Mouse (Mus musculus): Measurements from ENCODE around the gene Hist1h4a. TPM values are rescaled to one million over a fixed set of nuclear protein-coding genes. Genes with fewer than 3 reads are reported as not detected.

Hist1h4a gene
- polyA plus RNA-seq, 1 experiment from 2014 or later, result not detected

DNA sequence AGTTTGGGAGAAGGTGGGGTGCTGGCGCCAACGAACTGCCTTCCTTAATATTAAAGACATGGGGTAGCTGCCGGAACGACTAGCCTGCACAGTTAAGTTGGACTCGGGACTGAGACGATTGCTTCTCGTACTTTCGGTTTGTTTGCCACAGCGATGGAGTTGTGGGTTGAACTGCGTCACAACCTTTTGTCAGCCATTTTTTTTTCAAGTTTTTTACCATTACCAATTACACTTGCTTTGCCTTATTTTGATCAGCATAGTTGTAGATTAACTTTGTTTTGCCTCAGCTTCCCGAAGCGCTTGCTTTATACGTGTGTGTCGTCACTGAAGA lies 21.1 kb downstream of the Hist1h4a start:
- peak overlapping the region; percentile 81 for H3K4me2 ChIP-seq
- H3K4me1 ChIP-seq (replicated peaks), result peaks cover 39% of the 10 kb centered on the region
- H3K27ac ChIP-seq (replicated peaks), result peak overlapping the region; percentile 100
- under 1% methylated on average over 14 of the region's 14 CpGs for WGBS (ENCODE audit: insufficient replicate concordance)
- H3K27me3 ChIP-seq, result no peaks in the 10 kb centered on the region
- no peak for ATAC-seq (ENCODE audit: insufficient read depth)
- no peaks in the 10 kb centered on the region for H3K9me3 ChIP-seq (replicated peaks)
- peak overlapping the region; percentile 87 for H3K9ac ChIP-seq
- H3K36me3 ChIP-seq (replicated peaks), result no peaks in the 10 kb centered on the region
- peak overlapping the region; percentile 60 for H3K4me3 ChIP-seq (replicated peaks)

DNA sequence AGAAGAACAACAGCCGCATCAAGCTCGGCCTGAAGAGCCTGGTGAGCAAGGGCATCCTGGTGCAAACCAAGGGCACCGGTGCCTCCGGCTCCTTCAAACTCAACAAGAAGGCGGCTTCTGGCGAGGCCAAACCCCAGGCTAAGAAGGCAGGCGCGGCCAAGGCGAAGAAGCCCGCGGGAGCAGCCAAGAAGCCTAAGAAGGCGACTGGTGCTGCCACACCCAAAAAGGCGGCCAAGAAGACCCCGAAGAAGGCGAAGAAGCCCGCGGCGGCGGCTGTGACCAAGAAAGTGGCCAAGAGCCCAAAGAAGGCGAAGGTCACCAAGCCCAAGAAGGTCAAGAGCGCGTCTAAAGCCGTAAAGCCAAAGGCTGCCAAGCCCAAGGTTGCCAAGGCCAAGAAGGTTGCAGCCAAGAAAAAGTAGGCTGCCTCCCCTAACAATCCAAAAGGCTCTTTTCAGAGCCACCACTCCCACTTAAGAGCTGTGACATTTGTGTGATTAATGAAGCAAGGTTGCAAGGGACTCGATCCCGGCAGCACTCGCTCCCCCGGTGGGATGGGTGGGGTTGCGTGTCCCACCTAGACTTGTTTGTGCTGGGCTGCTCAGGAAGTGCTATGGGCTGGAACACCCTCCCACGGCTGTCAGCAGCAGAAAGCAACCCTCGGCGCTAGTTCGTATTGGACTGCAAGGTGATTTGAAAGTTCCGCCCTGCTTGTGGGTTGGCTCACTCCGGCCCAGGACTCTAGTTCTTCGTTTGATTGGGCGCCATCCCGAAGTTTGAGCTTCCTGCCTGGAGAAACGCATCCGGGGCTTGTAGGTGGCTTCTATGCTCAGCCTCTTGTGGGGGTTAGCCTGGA lies 21.7 kb downstream of the Hist1h4a start:
- peak; percentile 81 for ATAC-seq (ENCODE audit: insufficient read depth)

DNA sequence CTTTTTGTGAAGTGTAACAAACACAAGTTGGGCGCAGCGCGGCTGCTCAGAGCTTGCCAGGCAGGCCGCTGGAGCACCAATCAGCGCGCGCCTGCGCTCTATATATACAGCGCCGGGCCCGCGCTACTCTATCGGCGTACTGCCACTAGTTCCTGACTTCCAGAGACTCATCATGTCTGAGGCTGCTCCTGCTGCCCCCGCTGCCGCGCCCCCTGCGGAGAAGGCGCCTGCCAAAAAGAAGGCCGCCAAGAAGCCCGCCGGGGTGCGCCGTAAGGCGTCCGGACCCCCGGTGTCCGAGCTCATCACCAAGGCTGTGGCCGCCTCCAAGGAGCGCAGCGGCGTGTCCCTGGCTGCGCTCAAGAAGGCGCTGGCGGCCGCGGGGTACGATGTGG lies 22.4 kb downstream of the Hist1h4a start, which contains the start of gene Hist1h1c:
Gene Hist1h1c, plus strand, starts transcription at position 132 of the 392 bp plus-strand sequence.
- Histone ChIP-seq H3K9ac (peak within 1 kb of the TSS; percentile 87), H3K4me3 (replicated peaks) (peak within 1 kb of the TSS; percentile 60), H3K4me2 (peak within 1 kb of the TSS; percentile 81), H3K27me3 (no peaks in the 10 kb centered on the region), H3K4me1 (replicated peaks) (peaks cover 34% of the 10 kb centered on the region), H3K36me3 (replicated peaks) (no peaks in the 10 kb centered on the region), H3K9me3 (replicated peaks) (no peaks in the 10 kb centered on the region), H3K27ac (replicated peaks) (peak within 1 kb of the TSS; percentile 100)
- 1% methylated on average over 38 of the region's 38 CpGs for WGBS (ENCODE audit: insufficient replicate concordance)
- peak; percentile 77 for ATAC-seq (ENCODE audit: insufficient read depth)

More for the DNA sequence above, 21.7 kb downstream of the Hist1h4a start:
- peak overlapping the region; percentile 100 for H3K27ac ChIP-seq (replicated peaks)
- no peaks in the 10 kb centered on the region for H3K9me3 ChIP-seq (replicated peaks)
- H3K36me3 ChIP-seq (replicated peaks), result no peaks in the 10 kb centered on the region
- peak overlapping the region; percentile 81 for H3K4me2 ChIP-seq
- H3K4me3 ChIP-seq (replicated peaks), result peak overlapping the region; percentile 60
- under 1% methylated on average over 39 of the region's 39 CpGs for WGBS (ENCODE audit: insufficient replicate concordance)
- peak overlapping the region; percentile 87 for H3K9ac ChIP-seq
- H3K4me1 ChIP-seq (replicated peaks), result peaks cover 35% of the 10 kb centered on the region
- H3K27me3 ChIP-seq, result no peaks in the 10 kb centered on the region

DNA sequence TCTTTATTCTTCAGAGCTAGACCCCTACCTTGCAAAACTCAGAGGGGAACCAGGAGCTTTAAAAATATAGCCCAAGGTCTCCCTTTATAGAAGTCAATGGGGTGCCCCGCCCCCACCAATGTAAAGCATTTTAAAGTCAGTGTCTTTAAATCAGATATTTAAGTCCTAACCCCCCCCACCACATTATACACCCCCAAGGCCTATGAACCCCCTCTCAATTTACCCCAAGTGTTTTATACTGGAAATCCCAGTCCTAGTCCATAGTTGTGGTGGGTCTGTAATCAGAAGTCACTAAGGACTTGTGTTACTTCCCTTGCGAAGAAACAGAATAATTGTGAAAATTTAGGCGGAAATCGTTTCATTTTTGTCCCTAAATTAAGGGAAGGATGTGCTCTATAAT lies 23.0 kb downstream of the Hist1h4a start:
- 19% methylated on average over 4 of the region's 4 CpGs for WGBS (ENCODE audit: insufficient replicate concordance)
- ATAC-seq (ENCODE audit: insufficient read depth), result no peak

DNA sequence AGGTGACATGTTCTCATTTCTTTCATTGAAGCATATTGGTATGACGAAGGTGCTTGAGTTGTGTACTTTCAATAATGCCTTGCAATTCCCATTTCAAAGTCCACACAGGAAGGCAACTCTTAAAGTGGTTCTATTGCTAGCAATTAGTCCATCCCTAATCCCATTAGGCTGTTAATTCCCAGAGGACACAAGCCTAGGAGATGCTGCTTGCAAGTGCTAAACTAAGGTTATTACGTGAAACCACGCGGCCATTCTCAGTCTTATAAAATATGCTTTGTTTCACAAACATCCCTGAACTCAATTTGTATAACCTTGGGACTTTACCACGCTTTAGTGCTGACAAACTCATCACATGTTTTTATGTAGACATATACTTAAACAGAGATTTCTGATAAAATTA lies 23.9 kb downstream of the Hist1h4a start:
- Histone ChIP-seq H3K27ac (replicated peaks) (peak overlapping the region; percentile 48; the same call in 1 of the 2 replicates), H3K27me3 (no peaks in the 10 kb centered on the region), H3K36me3 (replicated peaks) (no peaks in the 10 kb centered on the region), H3K9ac (no peak overlapping the region), H3K9me3 (replicated peaks) (no peaks in the 10 kb centered on the region), H3K4me2 (no peak overlapping the region), H3K4me3 (replicated peaks) (no peak overlapping the region), H3K4me1 (replicated peaks) (peaks cover 23% of the 10 kb centered on the region)
- 84% methylated on average over 5 of the region's 5 CpGs for WGBS (ENCODE audit: insufficient replicate concordance)
- no peak for ATAC-seq (ENCODE audit: insufficient read depth)

More for the DNA sequence above, 23.0 kb downstream of the Hist1h4a start:
- no peaks in the 10 kb centered on the region for H3K36me3 ChIP-seq (replicated peaks)
- H3K4me2 ChIP-seq, result peak overlapping the region; percentile 81
- H3K4me3 ChIP-seq (replicated peaks), result peak overlapping the region; percentile 60
- H3K9ac ChIP-seq, result peak overlapping the region; percentile 87; the same call in 1 of the 2 replicates
- H3K27me3 ChIP-seq, result no peaks in the 10 kb centered on the region
- H3K27ac ChIP-seq (replicated peaks), result peak overlapping the region; percentile 100
- peaks cover 30% of the 10 kb centered on the region for H3K4me1 ChIP-seq (replicated peaks)
- H3K9me3 ChIP-seq (replicated peaks), result no peaks in the 10 kb centered on the region

DNA sequence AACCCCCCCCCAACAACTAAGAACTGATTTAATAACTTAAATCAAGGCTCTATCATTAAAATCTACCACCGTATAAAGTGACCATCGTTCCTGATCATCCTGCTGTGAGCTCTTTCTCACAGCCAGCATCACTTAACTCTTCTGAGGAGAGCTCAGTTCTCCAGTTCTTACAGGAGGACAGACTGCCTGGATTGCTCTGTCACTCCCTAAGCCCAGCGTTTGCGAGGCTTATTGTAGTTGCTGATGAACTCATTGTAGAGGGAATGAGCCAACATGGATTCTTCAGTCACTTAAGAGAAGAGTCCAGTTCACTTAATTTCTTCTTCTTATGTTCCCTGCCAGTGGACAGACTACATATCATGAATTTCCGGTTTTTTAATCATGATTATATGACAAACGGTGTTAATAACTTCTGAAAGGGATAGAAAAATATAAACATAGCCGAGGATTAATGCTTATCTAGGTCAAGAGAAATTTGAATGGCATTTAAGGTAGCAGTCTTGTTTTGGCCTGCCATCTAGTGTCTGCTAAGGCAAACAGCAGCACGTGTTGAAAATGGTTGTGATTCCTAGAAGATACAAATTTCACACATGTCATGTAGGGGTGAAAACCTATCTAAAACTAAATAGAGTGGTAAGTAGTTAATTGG lies 28.8 kb downstream of the Hist1h4a start:
- Histone ChIP-seq H3K9me3 (replicated peaks) (no peaks in the 10 kb centered on the region), H3K4me2 (no peak overlapping the region), H3K27me3 (no peaks in the 10 kb centered on the region), H3K9ac (no peak overlapping the region), H3K4me3 (replicated peaks) (no peak overlapping the region), H3K4me1 (replicated peaks) (peaks cover 30% of the 10 kb centered on the region), H3K36me3 (replicated peaks) (no peaks in the 10 kb centered on the region), H3K27ac (replicated peaks) (no peak overlapping the region)
- WGBS (ENCODE audit: insufficient replicate concordance), result 22% methylated on average over 8 of the region's 8 CpGs
- no peak for ATAC-seq (ENCODE audit: insufficient read depth)

DNA sequence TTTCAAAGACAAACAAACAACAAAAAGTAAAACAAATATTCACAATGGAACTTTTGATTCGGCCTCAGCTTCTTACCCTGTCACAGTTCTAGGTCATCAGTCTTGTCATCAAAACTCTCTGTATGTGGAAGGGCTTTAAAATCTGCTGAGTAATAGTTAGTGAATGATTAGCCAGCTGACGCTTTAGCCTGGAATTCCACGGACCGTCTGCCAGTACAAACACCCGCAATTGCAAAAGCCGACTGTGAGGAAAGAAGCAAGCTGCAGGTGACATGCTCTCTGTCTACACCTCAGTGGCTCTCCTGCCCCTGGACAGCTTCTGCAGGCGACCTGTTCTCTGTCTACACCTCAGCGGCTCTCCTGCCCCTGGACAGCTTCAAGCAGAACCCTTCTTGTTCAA lies 30.6 kb downstream of the Hist1h4a start:
- H3K9ac ChIP-seq, result peak overlapping the region; percentile 18; the same call in 1 of the 2 replicates
- no peaks in the 10 kb centered on the region for H3K36me3 ChIP-seq (replicated peaks)
- H3K4me2 ChIP-seq, result peak overlapping the region; percentile 29
- no peaks in the 10 kb centered on the region for H3K27me3 ChIP-seq
- no peak overlapping the region for H3K4me3 ChIP-seq (replicated peaks)
- ATAC-seq (ENCODE audit: insufficient read depth), result peak; percentile 66
- 0 out of 2 replicates have a peak overlapping the region, but pooled peaks have one; percentile 51 for H3K27ac ChIP-seq (replicated peaks)
- H3K9me3 ChIP-seq (replicated peaks), result no peaks in the 10 kb centered on the region
- WGBS (ENCODE audit: insufficient replicate concordance), result 46% methylated on average over 8 of the region's 8 CpGs
- peaks cover 41% of the 10 kb centered on the region for H3K4me1 ChIP-seq (replicated peaks)

DNA sequence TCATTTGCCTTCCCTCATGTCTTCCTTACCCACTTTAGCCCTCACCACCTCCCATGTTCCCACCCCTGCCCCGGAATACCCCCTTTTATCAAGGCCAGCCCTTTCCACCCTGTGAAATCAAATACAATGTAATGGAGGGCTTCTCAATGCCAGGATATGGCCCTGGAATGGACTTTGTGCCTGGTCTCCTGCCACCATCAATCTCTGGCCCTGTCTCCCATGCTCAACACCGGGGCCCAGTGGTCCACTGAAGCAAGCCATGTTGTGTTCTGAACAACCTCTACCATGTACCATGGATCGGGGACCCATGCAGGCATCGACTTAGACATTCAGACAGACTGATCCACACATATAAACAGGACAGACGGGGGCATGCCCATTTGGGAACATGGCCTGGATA lies 31.3 kb downstream of the Hist1h4a start:
- Histone ChIP-seq H3K27me3 (no peaks in the 10 kb centered on the region), H3K9me3 (replicated peaks) (no peaks in the 10 kb centered on the region), H3K36me3 (replicated peaks) (no peaks in the 10 kb centered on the region), H3K9ac (no peak overlapping the region), H3K4me3 (replicated peaks) (no peak overlapping the region), H3K4me1 (replicated peaks) (peaks cover 47% of the 10 kb centered on the region), H3K27ac (replicated peaks) (peak overlapping the region; percentile 53; the same call in 1 of the 2 replicates), H3K4me2 (no peak overlapping the region)
- ATAC-seq (ENCODE audit: insufficient read depth), result no peak
- WGBS (ENCODE audit: insufficient replicate concordance), result 77% methylated on average over 5 of the region's 5 CpGs

DNA sequence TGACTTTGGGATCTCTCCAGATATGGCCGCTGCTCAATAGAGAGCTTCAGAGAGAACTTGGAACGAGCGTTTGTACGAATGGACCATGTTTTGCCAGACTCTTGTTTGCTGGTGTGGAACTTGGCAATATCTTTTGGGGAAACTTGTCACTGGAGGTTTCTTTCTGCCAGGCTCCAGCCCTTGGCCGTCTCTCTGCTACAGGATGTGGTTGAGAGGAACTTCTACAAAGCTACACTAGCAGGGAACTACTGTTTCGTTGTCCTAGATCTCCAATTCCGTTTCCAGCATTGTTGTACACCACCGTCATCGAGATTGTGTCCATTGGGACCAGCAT lies 31.9 kb downstream of the Hist1h4a start:
- Histone ChIP-seq H3K36me3 (replicated peaks) (no peaks in the 10 kb centered on the region), H3K4me3 (replicated peaks) (no peak overlapping the region), H3K9me3 (replicated peaks) (no peaks in the 10 kb centered on the region), H3K9ac (no peak overlapping the region), H3K27ac (replicated peaks) (peak overlapping the region; percentile 53), H3K27me3 (no peaks in the 10 kb centered on the region), H3K4me2 (no peak overlapping the region), H3K4me1 (replicated peaks) (peaks cover 53% of the 10 kb centered on the region)
- no peak for ATAC-seq (ENCODE audit: insufficient read depth)
- WGBS (ENCODE audit: insufficient replicate concordance), result 44% methylated on average over 9 of the region's 9 CpGs

DNA sequence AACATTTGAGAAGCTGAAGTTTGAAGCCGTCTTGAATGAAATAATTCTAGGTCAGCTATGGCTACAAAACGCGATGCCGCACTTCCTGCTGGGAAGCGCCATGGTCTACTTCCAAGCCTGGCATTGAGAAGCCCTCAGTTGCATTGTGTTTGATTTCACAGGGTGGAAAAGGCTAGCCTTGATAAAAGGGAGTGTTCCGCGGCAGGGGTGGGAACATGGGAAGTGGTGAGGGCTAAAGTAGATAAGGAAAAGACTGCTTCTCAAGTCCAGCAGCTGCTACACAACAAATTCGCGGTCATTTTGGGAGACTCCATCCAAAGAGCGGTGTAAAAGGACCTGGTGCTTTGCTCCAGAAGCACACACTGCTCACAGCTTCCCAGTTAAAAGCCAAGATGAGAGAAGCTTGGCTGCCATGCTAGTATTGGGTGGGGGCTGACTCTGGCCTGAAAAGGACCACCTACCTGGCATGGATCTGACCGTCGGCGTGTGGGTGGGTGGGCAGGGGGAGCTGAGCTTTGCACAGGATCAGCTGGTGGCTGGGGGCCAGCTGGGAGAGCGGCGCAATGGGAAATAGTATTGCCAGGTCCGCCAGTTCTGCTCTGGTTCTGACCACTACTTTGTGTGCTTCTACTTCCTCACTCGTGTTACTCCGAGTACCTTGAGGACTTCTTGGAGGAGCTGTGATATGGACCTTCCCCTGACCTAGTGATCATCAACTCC lies 32.4 kb downstream of the Hist1h4a start:
- Histone ChIP-seq H3K36me3 (replicated peaks) (no peaks in the 10 kb centered on the region), H3K4me1 (replicated peaks) (peaks cover 58% of the 10 kb centered on the region), H3K4me3 (replicated peaks) (no peak overlapping the region), H3K4me2 (peak overlapping the region; percentile 32), H3K9ac (no peak overlapping the region), H3K27me3 (no peaks in the 10 kb centered on the region), H3K9me3 (replicated peaks) (no peaks in the 10 kb centered on the region), H3K27ac (replicated peaks) (peak overlapping the region; percentile 53)
- WGBS (ENCODE audit: insufficient replicate concordance), result 48% methylated on average over 18 of the region's 18 CpGs
- ATAC-seq (ENCODE audit: insufficient read depth), result no peak

DNA sequence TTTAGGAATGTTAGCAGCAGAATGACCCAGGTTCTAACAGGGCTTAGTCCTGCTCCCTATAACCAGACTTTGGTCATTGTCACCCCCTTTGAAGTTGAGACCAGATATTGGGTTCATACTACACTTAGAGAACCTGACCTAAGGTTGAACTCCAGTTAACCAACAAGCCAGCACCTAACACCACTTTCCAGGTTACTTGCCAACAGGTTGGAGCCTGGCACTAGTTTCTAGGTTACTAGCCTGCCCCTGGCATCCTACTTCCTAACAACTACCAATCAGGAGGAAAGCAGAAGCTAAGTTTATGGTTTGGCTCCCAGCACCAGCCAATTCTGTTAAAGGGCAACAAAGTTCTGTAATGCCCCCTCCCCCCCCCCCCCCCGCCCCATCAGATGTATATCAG lies 35.8 kb downstream of the Hist1h4a start:
- Histone ChIP-seq H3K4me3 (replicated peaks) (no peak overlapping the region), H3K4me2 (no peak overlapping the region), H3K9me3 (replicated peaks) (no peaks in the 10 kb centered on the region), H3K36me3 (replicated peaks) (no peaks in the 10 kb centered on the region), H3K27me3 (no peaks in the 10 kb centered on the region), H3K9ac (no peak overlapping the region), H3K27ac (replicated peaks) (no peak overlapping the region), H3K4me1 (replicated peaks) (peaks cover 60% of the 10 kb centered on the region)
- 33% methylated on average over 1 of the region's 1 CpGs for WGBS (ENCODE audit: insufficient replicate concordance)
- no peak for ATAC-seq (ENCODE audit: insufficient read depth)

Data from liver, embryonic 15.5 days (tissue).